Mouse (Mus musculus) brain, embryonic 14.5 days (tissue): Measurements from ENCODE around the gene Myo1d.

Experiments
- CTCF ChIP-seq: fragments of 200-500 bp; IDR thresholded peaks from 2 replicates; pipeline ENCODE4 v1.5.1; 2012; ENCODE audit warnings: inconsistent platforms, mild to moderate bottlenecking, moderate library complexity, borderline replicate concordance; ENCODE audit not compliant: insufficient read depth, insufficient read length; ENCODE audit errors: extremely low read depth
- POLR2A ChIP-seq: fragments of 200-500 bp; IDR thresholded peaks from 2 replicates; pipeline ENCODE4 v1.6.1; 2012; ENCODE audit warnings: mild to moderate bottlenecking, inconsistent platforms, borderline replicate concordance; ENCODE audit not compliant: poor library complexity, insufficient read depth, insufficient read length, severe bottlenecking; ENCODE audit errors: extremely low read depth

GRCm38 (mm10) chr11:80767320-80767617 lies 12.6 kb downstream of the Myo1d start:
- TF ChIP-seq CTCF (no peak), POLR2A (no peak)
